Mouse (Mus musculus) spleen, adult 2 months (tissue): ENCODE results near the gene Cdk5rap3. TPM values are rescaled to one million over a fixed set of nuclear protein-coding genes. Genes with fewer than 3 reads are reported as not detected.

Experiments used
- DNase-seq, 2 experiments: peaks; one replicate each; pipeline versions ENCODE4 v3.0.0 to v3.0.0-alpha.2; 2012 to 2021; ENCODE audit warnings: low spot score in 2 of 2, low read depth in 1 of 2
- H3K27ac ChIP-seq: fragments of 200-500 bp; 2 replicates; pipeline ENCODE4 v1.5.1; 2012; ENCODE audit warnings: low read length, inconsistent platforms; ENCODE audit not compliant: insufficient read depth
- H3K27me3 ChIP-seq: fragments of 200-500 bp; 2 replicates; pipeline ENCODE4 v1.6.1; 2012; ENCODE audit warnings: mild to moderate bottlenecking, moderate library complexity, low read length, inconsistent platforms; ENCODE audit not compliant: control insufficient read depth, insufficient read depth
- H3K36me3 ChIP-seq: fragments of 200-500 bp; 2 replicates; pipeline ENCODE4 v1.6.1; 2012; ENCODE audit warnings: mild to moderate bottlenecking, low read length, inconsistent platforms; ENCODE audit not compliant: control insufficient read depth, insufficient read depth
- H3K4me1 ChIP-seq: fragments of 200-500 bp; 2 replicates; pipeline ENCODE4 v1.6.1; 2011; ENCODE audit warnings: inconsistent platforms; ENCODE audit not compliant: control insufficient read depth, insufficient read depth, insufficient read length
- H3K4me3 ChIP-seq: fragments of 200-500 bp; 2 replicates; pipeline ENCODE4 v1.5.1; 2011; ENCODE audit warnings: mild to moderate bottlenecking, inconsistent platforms; ENCODE audit not compliant: insufficient read depth, insufficient read length; ENCODE audit errors: extremely low read depth
- CTCF ChIP-seq: fragments of 200-500 bp; IDR thresholded peaks from 2 replicates; pipeline ENCODE4 v1.5.1; 2011; ENCODE audit warnings: mild to moderate bottlenecking, inconsistent platforms; ENCODE audit not compliant: insufficient read depth, insufficient read length, insufficient replicate concordance; ENCODE audit errors: extremely low read depth
- POLR2A ChIP-seq: fragments of 200-500 bp; IDR thresholded peaks from 2 replicates; pipeline ENCODE4 v1.6.1; 2011; ENCODE audit warnings: low read depth, low read length, inconsistent platforms
- WGBS: fragments of 180-500 bp; shearing (Covaris S2); methylation state at CpG from one replicate; pipeline ENCODE4 v1.1.7; 2018; 5-methylcytosine and 5-hydroxymethylcytosine counted together
- polyA plus RNA-seq: library from polyadenylated mRNA; depleted of rRNA; stranded (reverse); fragments of >200 nt; gene quantifications from 2 replicates; pipeline ENCODE4 v1.2.3, GENCODE M21; 2012

The Cdk5rap3 gene
- polyA plus RNA-seq, 1 experiment = 31.7 TPM

DNA sequence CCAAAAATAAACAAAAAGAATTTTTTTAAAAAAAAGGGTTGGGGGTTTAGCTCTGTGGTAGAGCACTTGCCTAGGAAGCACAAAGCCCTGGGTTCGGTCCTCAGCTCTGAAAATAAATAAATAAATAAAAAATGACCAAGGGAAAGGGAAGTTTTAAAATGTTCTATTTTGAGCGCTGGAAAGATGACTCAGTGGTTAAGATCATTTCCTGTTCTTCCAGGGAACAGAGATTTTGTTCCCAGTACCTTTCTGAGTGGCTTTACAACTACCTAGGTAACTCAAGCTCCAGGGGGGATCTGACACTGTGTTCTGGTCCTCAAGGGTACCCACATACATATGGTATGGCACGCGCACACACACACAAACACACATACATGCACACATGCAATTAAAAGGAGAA lies 20.4 kb downstream of the Cdk5rap3 start:
- H3K36me3 ChIP-seq = no peaks in the 10 kb centered on the region
- H3K27ac ChIP-seq = no peak overlapping the region
- H3K27me3 ChIP-seq = no peaks in the 10 kb centered on the region
- DNase-seq = no peak
- no peak overlapping the region for H3K4me3 ChIP-seq
- WGBS = 57% methylated on average over 4 of the region's 4 CpGs
- no peak for TF ChIP-seq POLR2A
- no peak for TF ChIP-seq CTCF
- no peaks in the 10 kb centered on the region for H3K4me1 ChIP-seq

DNA sequence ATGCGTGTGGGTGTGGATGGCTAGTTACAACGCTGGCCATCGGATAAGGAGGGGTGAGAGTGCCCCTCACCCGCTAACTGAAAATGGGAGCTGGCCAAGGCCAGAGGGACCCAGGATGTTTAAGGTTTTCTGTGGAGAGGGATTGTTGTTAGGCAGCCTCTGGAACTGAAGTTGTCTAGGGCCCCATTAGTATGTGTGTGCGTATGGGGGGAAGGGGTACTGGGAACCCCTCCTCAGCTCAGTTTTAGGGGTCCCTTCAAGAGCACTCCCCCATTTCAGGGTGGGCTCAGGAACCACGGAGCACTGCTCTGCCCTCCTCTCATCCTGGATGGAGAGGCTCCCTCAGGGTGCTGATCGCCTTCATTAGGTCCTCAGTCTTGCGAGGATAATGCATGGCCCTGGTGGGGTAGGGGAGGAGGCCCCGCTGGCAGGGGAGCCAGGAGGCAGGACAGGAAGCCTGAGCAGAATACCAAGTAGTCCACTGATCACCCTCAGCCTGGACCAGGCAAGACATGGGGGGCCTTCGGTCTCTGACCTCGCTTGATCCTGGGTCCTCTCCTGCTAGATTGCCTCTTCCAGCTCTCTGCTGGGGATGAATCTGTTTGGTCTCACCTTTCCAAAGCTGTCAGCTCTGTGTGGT lies 23.0 kb downstream of the Cdk5rap3 start:
- TF ChIP-seq POLR2A (no peak), CTCF (no peak)
- no peak overlapping the region for H3K27ac ChIP-seq
- H3K4me3 ChIP-seq = no peak overlapping the region
- WGBS = 83% methylated on average over 11 of the region's 11 CpGs
- H3K27me3 ChIP-seq = no peaks in the 10 kb centered on the region
- no peaks in the 10 kb centered on the region for H3K4me1 ChIP-seq
- H3K36me3 ChIP-seq = no peaks in the 10 kb centered on the region
- DNase-seq = no peak

GRCm38 (mm10) chr11:96891784-96892527 lies 24.3 kb downstream of the Cdk5rap3 start:
- no peaks in the 10 kb centered on the region for H3K36me3 ChIP-seq
- H3K4me1 ChIP-seq = no peaks in the 10 kb centered on the region
- no peak for TF ChIP-seq CTCF
- no peak for TF ChIP-seq POLR2A
- 85% methylated on average over 14 of the region's 14 CpGs for WGBS
- no peak overlapping the region for H3K27ac ChIP-seq
- H3K27me3 ChIP-seq = no peaks in the 10 kb centered on the region
- no peak overlapping the region for H3K4me3 ChIP-seq
- no peak for DNase-seq

GRCm38 (mm10) chr11:96886942-96887546 lies 29.3 kb downstream of the Cdk5rap3 start:
- H3K4me3 ChIP-seq = no peak overlapping the region
- no peaks in the 10 kb centered on the region for H3K36me3 ChIP-seq
- WGBS = 61% methylated on average over 8 of the region's 8 CpGs
- H3K4me1 ChIP-seq = no peaks in the 10 kb centered on the region
- no peak overlapping the region for H3K27ac ChIP-seq
- no peak for DNase-seq
- H3K27me3 ChIP-seq = no peaks in the 10 kb centered on the region
- TF ChIP-seq CTCF = no peak
- TF ChIP-seq POLR2A = no peak

DNA sequence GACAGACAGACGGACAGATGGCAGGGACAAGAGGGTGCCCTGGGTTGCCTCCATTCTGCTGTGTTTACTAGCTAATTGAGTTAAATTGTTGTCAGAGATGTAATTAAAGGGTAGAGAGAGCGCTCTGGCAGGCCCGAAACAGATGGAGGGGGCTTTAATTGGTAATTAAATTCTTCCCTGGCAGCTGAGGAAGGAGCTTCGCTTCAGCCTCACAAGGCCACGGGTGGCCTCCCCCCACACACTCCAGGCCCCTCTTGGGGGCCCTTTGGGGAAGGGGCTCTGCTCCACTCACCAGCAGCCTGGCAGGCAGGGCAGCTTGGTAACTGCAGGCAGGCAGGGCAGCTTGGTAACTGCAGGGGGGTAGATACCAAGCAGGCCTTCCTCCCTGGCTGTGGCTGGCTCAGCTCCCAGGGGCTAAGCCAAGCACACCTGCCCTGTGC lies 30.4 kb downstream of the Cdk5rap3 start:
- Histone ChIP-seq H3K4me1 (no peaks in the 10 kb centered on the region), H3K27me3 (no peaks in the 10 kb centered on the region), H3K36me3 (no peaks in the 10 kb centered on the region), H3K4me3 (no peak overlapping the region), H3K27ac (no peak overlapping the region)
- DNase-seq = no peak
- no peak for TF ChIP-seq POLR2A
- 81% methylated on average over 5 of the region's 5 CpGs for WGBS

DNA sequence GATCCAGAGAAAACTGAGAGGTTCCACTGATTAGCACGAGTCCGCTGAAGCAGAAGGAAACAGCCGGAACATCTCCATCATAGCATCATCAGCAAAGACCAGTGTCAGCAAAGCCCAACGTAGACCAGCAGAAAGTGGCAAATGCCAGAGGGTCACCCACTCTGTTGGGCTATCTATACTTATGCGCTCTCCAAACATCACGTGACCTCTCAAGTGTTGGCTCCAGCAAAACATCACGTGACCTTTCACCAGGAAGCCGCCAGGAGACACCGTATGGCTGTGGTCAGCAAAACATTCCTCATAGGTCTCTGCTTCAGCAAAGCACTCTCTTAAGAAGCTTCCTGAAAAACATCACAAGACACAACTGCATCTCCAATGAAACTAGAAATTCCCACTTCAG lies 36.0 kb downstream of the Cdk5rap3 start:
- H3K4me3 ChIP-seq = no peak overlapping the region
- peaks cover 8% of the 10 kb centered on the region for H3K27me3 ChIP-seq
- WGBS = 86% methylated on average over 9 of the region's 9 CpGs

GRCm38 (mm10) chr11:96879359-96879758 lies 36.9 kb downstream of the Cdk5rap3 start:
- Histone ChIP-seq H3K4me1 (no peaks in the 10 kb centered on the region), H3K36me3 (no peaks in the 10 kb centered on the region), H3K4me3 (no peak overlapping the region), H3K27me3 (peaks cover 8% of the 10 kb centered on the region), H3K27ac (no peak overlapping the region)
- 21% methylated on average over 7 of the region's 7 CpGs for WGBS
- no peak for TF ChIP-seq CTCF
- TF ChIP-seq POLR2A = no peak
- no peak for DNase-seq

More for the DNA sequence above, 36.0 kb downstream of the Cdk5rap3 start:
- TF ChIP-seq POLR2A (no peak), CTCF (no peak)
- Histone ChIP-seq H3K27ac (no peak overlapping the region), H3K36me3 (no peaks in the 10 kb centered on the region), H3K4me1 (no peaks in the 10 kb centered on the region)
- no peak for DNase-seq
